Mouse (Mus musculus) inflammation-experienced regulatory T-cells, adult 6 months (primary cell): ENCODE results near the gene Gm5726. TPM values are rescaled to one million over a fixed set of nuclear protein-coding genes. Genes with fewer than 3 reads are reported as not detected.
"Not testable (repeated sequence)": the region's sequence is repeated elsewhere in the genome, so short reads cannot be mapped to it uniquely, and the experiment has no call there.

Experiments used
- ATAC-seq: one replicate; pipeline ENCODE4 v1.8.0; 2017
- polyA plus RNA-seq, 3 experiments: library from polyadenylated mRNA; unstranded; fragments of 100-300 nt; shearing (Covaris generic); gene quantifications; one replicate each; pipeline ENCODE4 v1.2.1; 2017

Gene Gm5726
- polyA plus RNA-seq = not detected

DNA sequence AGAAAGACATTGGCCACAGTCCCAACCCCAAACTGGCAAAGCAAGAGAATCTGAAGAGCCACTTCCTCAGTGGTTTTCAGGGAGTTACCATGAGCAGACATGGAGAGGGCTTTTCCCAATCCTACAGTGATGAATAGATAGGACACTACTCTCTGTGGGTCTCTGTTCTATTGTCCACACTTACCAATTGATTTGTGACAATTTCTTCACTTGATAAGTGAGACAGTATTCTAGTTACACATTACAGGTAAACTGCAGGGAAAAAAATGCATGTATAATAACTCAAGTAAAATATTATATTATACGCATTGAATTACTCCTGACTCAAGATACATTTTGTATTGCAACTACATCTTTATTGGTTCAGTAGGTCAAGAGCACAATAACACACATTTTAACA lies at the start of gene Gm5726:
Gene Gm5726 (minus strand): TSS at position 101 of the 400 bp plus-strand sequence.
- not testable (repeated sequence) for ATAC-seq

DNA sequence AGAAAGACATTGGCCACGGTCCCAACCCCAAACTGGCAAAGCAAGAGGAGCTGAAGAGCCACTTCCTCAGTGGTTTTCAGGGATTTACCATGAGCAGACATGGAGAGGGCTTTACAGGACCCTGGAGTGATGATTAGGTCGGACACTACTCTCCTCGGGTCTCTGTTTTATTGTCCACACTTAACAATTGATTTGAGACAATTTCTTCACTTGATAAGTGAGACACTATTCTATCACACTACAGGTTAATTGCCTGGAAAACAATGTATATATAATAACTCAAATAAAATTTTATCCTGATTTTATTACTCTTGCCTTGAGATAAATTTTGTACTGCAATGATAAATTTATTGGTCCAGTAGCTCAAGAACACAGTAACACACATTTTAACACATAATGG lies 30.6 kb upstream of the Gm5726 start, which contains the start of gene Gm4141:
Gene Gm4141 (minus strand): TSS at position 101 of the 400 bp plus-strand sequence.
- ATAC-seq = not testable (repeated sequence)

DNA sequence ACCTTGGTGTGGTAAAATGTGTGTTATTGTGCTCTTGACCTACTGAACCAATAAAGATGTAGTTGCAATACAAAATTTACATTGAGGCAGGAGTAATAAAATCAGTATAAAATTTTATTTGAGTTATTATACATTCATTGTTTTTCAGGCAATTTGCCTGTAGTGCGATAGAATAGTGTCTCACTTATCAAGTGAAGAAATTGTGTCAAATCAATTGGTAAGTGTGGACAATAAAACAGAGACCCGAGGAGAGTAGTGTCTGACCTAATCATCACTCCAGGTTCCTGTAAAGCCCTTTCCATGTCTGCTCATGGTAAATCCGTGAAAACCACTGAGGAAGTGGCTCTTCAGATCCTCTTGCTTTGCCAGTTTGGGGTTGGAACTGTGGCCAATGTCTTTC lies 12.0 kb downstream of the Gm5726 start, which contains the start of gene Vmn1r104:
Gene Vmn1r104 (plus strand): TSS at position 301 of the 400 bp plus-strand sequence.
- ATAC-seq = not testable (repeated sequence)

DNA sequence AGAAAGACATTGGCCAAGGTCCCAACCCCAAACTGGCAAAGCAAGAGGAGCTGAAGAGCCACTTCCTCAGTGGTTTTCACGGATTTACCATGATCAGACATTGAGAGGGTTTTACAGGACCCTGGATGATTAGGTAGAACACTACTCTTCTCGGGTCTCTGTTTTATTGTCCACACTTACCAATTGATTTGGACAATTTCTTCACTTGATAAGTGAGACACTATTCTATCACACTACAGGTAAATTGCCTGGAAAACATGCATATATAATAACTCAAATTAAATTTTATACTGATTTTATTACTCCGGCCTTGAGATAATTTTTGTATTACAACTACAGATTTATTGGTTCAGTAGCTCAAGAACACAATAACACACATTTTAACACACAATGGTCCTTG lies 35.1 kb downstream of the Gm5726 start, which contains the start of gene Vmn1r103:
Gene Vmn1r103 (minus strand): TSS at position 101 of the 400 bp plus-strand sequence.
- not testable (repeated sequence) for ATAC-seq

Other genes with a start within 250 kb of the Gm5726 start
- not detected for gene Gm4133, start 211.7 kb downstream of the Gm5726 start, polyA plus RNA-seq
- not detected for gene Gm5728, start 170.3 kb downstream of the Gm5726 start, polyA plus RNA-seq
- not detected for gene Vmn1r100, start 127.8 kb downstream of the Gm5726 start, polyA plus RNA-seq
- not detected for gene Vmn1r101, start 103.2 kb downstream of the Gm5726 start, polyA plus RNA-seq
- gene Gm10670, start 70.8 kb downstream of the Gm5726 start, polyA plus RNA-seq = not detected
- not detected for gene Vmn1r103, start 35.2 kb downstream of the Gm5726 start, polyA plus RNA-seq
- gene Vmn1r104, start 11.9 kb downstream of the Gm5726 start, polyA plus RNA-seq = not detected
- not detected for gene Gm4141, start 30.5 kb upstream of the Gm5726 start, polyA plus RNA-seq
- gene Gm4513, start 53.3 kb upstream of the Gm5726 start, polyA plus RNA-seq = not detected
- not detected for gene Vmn1r107, start 123.2 kb upstream of the Gm5726 start, polyA plus RNA-seq
- not detected for gene Vmn1r111, start 157.5 kb upstream of the Gm5726 start, polyA plus RNA-seq
- gene Gm10668, start 184.9 kb upstream of the Gm5726 start, polyA plus RNA-seq = not detected
- gene Vmn1r112, start 225.4 kb upstream of the Gm5726 start, polyA plus RNA-seq = not detected
- not detected for gene Vmn1r113, start 241.5 kb upstream of the Gm5726 start, polyA plus RNA-seq